Mouse (Mus musculus): ENCODE data around the gene Sppl2a. TPM values are rescaled to one million over a fixed set of nuclear protein-coding genes. Genes with fewer than 3 reads are reported as not detected.

Sppl2a gene
- total RNA-seq, 2 experiments from 2014 or later, result 61.8 to 68.6 TPM

DNA sequence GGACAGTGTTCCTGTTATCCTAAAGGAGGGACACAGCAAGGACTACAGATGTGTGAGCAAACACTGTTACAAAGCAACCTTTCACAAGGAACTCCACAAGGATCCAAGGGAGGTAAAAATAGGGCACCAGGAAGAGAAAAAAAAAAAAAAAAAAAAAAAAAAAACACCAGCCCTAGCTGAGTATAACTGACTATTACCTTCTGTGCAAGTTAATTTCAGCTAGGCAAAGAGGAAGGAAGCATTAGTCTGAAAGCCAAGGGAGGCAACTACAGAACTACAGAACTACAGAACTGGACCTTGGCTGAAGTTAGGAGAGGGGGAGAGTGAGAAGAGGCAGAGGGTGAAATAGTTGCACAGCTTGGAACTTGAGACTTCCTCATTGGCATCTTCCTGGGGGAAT lies 886 bp upstream of the Sppl2a start:
- TF ChIP-seq CTCF (IDR thresholded peaks at IDR 0.05), result no peak
- intact Hi-C loops (cut with DNase I), result loop anchor here (2.0 kb wide), 2 partner anchors 57 to 63 kb away; partner anchors contain the start of gene Trpm7
- H3K27ac ChIP-seq, result peak overlapping the region; percentile 98
- no peak for DNase-seq
- peak overlapping the region; percentile 88 for H3K4me3 ChIP-seq

DNA sequence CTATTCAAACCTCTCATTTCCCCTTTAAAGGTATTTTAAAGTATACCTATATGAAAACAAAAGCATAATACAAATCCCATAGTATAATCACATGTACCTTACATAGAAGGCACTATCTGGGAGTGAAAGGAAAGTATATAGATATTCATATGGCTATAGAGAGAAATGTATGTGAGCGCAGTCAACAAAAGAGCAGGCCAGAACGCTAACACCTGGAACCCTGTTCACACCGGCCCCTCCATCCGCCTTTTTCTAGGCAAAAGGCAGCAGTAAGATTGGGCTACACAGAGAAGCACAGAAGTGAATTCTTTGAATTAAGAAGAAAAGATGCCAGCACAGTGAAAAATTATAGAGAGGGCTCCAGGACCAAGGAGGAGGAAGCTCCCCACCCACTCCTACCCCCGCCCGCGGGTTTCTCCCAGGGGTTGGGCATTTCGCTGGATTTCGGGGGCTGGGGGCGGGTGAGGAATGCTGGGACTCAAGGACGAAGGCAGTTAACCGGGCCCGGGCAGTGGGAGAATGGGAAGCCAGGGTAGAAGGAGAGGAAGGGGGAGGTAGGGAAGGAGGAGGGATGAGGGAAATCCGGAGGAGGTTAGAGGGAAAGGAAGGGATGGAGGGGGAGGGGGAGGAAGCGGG lies 656 bp downstream of the Sppl2a start:
- Histone ChIP-seq H3K27ac (peak overlapping the region; percentile 98), H3K4me3 (peak overlapping the region; percentile 88)
- no peak for TF ChIP-seq CTCF (IDR thresholded peaks at IDR 0.05)
- intact Hi-C loops (cut with DNase I), result loop anchor here (2.0 kb wide), 2 partner anchors 56 to 64 kb away; partner anchors contain the start of gene Trpm7
- DNase-seq, result no peak

DNA sequence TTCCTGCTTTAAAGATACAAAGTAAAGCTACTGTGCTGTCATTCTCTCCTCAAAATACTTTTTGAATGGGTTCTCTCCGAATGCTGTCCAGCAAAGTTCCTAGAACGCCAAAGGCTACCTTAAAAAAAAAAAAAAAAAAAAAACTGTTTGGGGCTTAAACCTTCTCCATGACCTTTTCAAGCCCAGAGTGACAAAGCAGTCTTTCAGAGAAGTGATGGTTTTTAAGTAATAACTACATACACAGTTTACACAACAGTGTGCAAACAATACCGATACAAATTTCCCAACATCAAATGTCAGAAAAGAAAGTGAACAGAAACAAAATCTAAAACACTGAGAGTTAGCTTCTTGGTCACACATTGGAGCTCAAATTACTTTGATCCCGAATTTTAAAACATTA lies 1.3 kb downstream of the Sppl2a start:
- DNase-seq, result no peak
- Histone ChIP-seq H3K4me3 (peak overlapping the region; percentile 88), H3K27ac (peak overlapping the region; percentile 98)
- intact Hi-C loops (cut with DNase I), result loop anchor here (2.0 kb wide), 2 partner anchors 55 to 65 kb away; partner anchors contain the start of gene Trpm7
- no peak for TF ChIP-seq CTCF (IDR thresholded peaks at IDR 0.05)

DNA sequence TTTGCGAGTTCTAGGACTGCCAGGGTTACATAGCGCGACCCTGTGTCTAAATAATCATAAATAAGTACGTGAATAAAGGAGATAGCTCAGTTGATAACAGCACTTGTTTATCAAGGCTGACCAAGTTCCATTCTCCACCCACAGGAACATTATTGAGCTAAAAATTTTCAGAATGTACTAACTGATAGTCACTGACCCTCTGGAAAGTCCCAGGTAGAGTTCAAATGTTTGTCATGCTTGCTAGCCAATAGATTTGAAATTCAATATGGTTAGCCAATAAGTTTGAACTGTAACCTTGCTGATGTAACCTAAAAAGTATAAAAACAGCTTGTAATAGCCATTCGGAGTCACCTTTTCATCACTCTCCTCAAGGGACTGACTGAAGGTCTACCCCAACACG lies 4.4 kb downstream of the Sppl2a start:
- no peak for DNase-seq
- H3K4me3 ChIP-seq, result no peak overlapping the region
- no peak for TF ChIP-seq CTCF (IDR thresholded peaks at IDR 0.05)
- intact Hi-C loops (cut with DNase I), result no loop called here
- H3K27ac ChIP-seq, result no peak overlapping the region

DNA sequence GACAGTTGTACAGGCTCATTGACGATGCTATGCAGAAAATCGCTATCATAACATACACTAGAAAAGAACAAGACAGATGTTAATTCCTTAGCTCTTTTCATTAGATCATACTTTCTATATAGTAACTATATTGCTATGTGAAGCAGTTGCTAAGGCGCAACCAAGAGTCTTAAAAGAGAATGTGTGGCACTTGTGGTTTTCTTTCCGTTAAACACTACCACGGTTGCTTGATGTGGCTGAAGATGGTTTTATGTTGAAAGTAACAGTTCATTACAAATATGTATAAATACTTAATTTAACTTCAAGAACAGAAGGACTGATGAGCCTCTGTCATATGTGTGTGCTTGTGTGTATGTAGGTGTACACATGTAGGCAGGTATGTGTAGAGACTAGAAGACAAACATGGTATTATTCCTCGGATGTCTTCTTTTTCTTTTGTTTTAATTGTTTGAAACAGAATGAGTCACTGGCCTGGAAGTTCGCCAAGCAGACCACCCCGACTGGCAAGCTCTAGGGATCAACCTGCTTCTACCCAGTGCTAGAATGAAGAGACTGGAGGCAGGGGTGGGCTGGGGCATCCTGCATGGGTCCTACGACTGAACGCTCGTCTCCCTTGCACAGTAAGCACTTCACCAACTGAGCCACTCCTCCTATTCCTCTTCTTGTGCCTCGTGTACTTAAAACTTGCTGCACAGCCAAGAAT lies 12.5 kb downstream of the Sppl2a start:
- DNase-seq, result no peak
- intact Hi-C loops (cut with DNase I), result no loop called here
- Histone ChIP-seq H3K27ac (no peak overlapping the region), H3K4me3 (no peak overlapping the region)
- TF ChIP-seq CTCF (IDR thresholded peaks at IDR 0.05), result no peak

DNA sequence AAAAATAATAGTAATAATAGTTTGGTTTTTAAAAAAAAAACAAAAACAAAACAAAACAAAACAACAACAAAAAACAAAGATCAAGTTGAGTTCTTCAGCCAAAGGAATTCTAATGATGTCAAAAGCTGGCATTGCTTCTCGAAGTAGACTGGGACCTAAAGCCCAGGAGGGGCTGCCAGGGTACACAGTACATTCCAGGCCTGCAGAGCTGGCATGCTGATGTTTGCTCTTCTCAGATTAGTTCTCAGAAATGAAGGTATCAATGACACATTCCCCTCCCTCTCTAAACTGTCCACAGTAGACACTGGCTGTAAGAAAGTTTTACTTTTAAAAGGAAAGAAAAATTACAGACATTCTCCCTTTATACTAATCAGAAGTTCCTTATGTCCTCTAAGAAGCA lies 16.8 kb downstream of the Sppl2a start:
- intact Hi-C loops (cut with DNase I), result no loop called here
- DNase-seq, result peak; percentile 32
- no peak overlapping the region for H3K4me3 ChIP-seq
- peak overlapping the region; percentile 82 for H3K27ac ChIP-seq
- TF ChIP-seq CTCF (IDR thresholded peaks at IDR 0.05), result no peak

DNA sequence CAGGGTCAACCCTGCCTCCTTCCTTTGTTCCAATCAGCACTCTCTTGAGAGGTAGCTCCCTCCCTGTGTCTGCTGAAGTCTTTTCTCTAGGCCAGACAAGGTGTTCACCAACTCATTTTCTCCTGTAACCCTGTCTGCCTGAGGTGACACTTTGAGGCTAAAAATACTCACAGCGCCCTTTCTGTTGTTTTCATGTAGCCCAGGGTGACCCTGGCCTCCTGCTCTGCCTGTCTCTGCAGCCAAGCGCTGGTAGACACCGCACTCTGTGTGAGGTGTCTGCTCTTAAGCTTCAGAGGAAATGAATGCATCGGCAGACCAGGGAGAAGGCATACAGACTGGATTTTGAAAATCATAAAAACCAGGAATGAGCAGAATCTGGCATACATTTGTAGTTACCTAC lies 18.9 kb downstream of the Sppl2a start:
- intact Hi-C loops (cut with DNase I), result loop anchor here (2.0 kb wide), 1 partner anchor 13 kb away; no protein-coding TSS in a partner anchor
- TF ChIP-seq CTCF (IDR thresholded peaks at IDR 0.05), result no peak
- no peak overlapping the region for H3K4me3 ChIP-seq
- H3K27ac ChIP-seq, result peak overlapping the region; percentile 82
- peak; percentile 46 for DNase-seq

DNA sequence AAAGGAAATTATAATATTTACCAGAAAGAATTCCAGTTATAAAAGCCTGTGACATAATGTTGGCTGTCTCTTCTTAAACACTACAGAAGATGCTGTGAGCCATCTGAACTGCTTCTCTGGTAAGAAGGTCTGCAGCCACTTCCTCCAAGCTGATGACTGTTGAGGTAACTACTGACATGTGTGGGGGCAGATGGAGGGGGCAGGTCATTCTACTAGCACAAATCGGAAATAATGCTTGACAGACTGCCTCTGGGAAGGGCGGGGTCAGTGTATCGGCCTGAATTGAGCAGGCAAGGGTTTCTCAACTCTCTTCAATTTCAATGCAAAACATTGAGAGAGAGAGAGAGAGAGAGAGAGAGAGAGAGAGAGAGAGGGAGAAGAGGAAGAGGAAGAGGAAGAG lies 28.9 kb downstream of the Sppl2a start:
- H3K27ac ChIP-seq, result no peak overlapping the region
- intact Hi-C loops (cut with DNase I), result no loop called here
- DNase-seq, result no peak
- no peak for TF ChIP-seq CTCF (IDR thresholded peaks at IDR 0.05)
- H3K4me3 ChIP-seq, result no peak overlapping the region

DNA sequence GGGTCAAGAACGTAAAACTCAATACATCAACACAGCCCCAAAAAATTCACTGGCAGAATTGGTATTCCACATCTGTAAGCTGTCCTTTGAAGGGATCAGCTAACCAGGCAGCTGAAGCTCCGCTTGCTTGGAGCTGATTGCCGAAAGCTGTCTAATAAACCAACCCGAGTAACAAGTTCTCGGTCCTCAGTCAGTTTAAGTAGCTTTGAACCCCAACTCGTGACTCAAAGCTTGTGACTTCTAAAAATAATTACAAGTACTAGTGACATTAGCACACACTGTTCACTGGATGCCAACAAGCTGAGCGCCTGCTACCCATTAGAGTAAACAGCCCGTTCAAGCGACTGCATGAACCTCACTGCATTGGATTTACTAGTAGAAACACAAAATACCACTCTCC lies 35.5 kb downstream of the Sppl2a start:
- Histone ChIP-seq H3K27ac (peak overlapping the region; percentile 92), H3K4me3 (peak overlapping the region; percentile 61)
- DNase-seq, result peak; percentile 60
- no peak for TF ChIP-seq CTCF (IDR thresholded peaks at IDR 0.05)
- intact Hi-C loops (cut with DNase I), result no loop called here

DNA sequence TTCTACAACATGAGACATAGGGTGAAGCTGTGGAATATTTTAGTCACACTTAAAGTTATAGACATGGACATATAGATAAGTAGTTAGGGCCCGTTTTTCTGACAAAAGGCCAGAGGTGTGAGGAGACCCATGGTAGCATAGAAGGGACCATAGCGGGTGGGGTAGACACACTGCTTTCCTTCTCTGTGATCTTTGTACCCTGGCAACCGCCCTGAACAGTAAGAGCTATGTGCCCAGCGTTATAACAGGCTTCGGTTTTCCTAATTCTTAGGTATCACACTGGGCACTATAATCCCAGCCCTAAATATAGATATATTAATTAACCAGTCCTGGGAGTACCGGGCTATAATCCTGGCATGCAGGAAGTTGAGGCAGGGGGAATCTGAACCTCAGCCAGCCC lies 36.1 kb downstream of the Sppl2a start:
- intact Hi-C loops (cut with DNase I), result no loop called here
- H3K4me3 ChIP-seq, result peak overlapping the region; percentile 61
- peak overlapping the region; percentile 92 for H3K27ac ChIP-seq
- no peak for TF ChIP-seq CTCF (IDR thresholded peaks at IDR 0.05)
- no peak for DNase-seq

DNA sequence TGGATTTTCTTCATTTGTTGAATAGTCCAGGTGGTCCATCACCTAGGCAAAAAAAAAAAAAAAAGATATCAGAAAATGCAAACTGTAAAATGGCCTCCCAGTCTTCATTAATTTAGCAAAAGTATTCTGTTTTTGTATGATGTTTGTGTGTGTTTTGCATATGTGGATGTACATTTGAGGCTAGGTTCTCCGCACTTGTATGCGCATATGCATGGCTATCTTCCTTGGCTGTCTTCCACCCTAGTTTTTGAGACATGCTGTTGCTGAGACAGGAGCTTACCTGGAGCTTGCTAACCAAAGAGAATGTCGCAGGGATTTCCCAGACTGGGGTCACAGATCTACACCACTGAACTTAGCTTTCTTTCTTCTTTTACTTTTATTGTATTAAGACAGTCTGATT lies 38.8 kb downstream of the Sppl2a start:
- no peak overlapping the region for H3K4me3 ChIP-seq
- no peak for DNase-seq
- no peak for TF ChIP-seq CTCF (IDR thresholded peaks at IDR 0.05)
- H3K27ac ChIP-seq, result no peak overlapping the region
- intact Hi-C loops (cut with DNase I), result no loop called here

DNA sequence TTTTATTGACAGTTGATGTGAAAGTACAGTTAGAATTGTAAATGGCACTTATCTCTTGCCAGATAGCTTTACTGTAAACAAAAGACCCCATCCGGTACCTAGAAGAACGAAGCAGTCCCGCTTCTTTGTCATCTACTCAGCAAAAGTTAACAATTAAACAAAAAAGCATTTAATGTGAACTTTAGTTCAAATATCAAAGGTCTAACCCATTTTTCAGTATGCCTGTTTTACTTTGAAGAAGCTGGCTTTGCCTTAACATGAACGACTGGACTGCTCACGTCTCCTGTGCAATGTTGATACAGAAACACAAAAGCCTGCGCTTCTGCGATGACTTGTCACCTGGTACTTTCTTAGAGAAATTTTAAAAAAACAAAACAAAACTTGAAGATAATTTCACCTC lies 40.7 kb downstream of the Sppl2a start:
- Histone ChIP-seq H3K4me3 (no peak overlapping the region), H3K27ac (peak overlapping the region; percentile 6)
- no peak for DNase-seq
- TF ChIP-seq CTCF (IDR thresholded peaks at IDR 0.05), result no peak
- intact Hi-C loops (cut with DNase I), result no loop called here

DNA sequence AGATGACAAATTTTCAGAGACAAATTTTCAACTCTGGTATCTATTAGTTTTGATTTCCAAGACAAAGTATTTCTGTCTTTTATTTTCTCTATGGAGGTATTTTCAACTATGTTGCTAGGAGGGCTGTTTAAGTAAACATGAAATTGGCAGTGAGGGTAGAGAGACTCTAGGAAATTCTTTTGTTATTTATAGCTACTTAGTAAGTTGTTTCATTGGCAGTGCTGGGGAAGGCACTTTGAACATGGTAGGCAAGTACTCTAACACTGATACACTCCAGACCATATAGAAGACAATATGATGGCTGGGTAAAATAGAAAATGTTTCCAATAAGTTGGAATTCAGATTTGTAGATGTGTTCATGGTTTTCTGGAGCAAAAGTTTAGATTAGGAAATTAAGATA lies 41.3 kb downstream of the Sppl2a start:
- no peak for TF ChIP-seq CTCF (IDR thresholded peaks at IDR 0.05)
- no peak overlapping the region for H3K4me3 ChIP-seq
- DNase-seq, result no peak
- H3K27ac ChIP-seq, result peak overlapping the region; percentile 6
- intact Hi-C loops (cut with DNase I), result no loop called here
